Mouse (Mus musculus) bone marrow, adult 2 months (tissue): ENCODE measurements around the gene 4933417A18Rik. TPM values are rescaled to one million over a fixed set of nuclear protein-coding genes. Genes with fewer than 3 reads are reported as not detected.
"Not testable (repeated sequence)": the region's sequence is repeated elsewhere in the genome, so short reads cannot be mapped to it uniquely, and the experiment has no call there.

ENCODE experiments used
- H3K27ac ChIP-seq: fragments of 200-500 bp; 2 replicates; pipeline ENCODE4 v1.5.1; 2012; ENCODE audit warnings: low read depth, mild to moderate bottlenecking, control low read depth, inconsistent platforms, low read length; ENCODE audit not compliant: control insufficient read depth, poor library complexity, insufficient read depth
- H3K4me1 ChIP-seq: fragments of 200-500 bp; 2 replicates; pipeline ENCODE4 v1.6.1; 2011; ENCODE audit warnings: low read length; ENCODE audit not compliant: control insufficient read depth, insufficient read depth
- H3K4me3 ChIP-seq: fragments of 200-500 bp; replicated peaks from 2 replicates; pipeline ENCODE3; 2011; ENCODE audit warnings: mild to moderate bottlenecking, low read depth, low read length, control low read depth; ENCODE audit not compliant: control insufficient read depth
- CTCF ChIP-seq: fragments of 200-500 bp; IDR thresholded peaks from 2 replicates; pipeline ENCODE4 v1.5.1; 2011; ENCODE audit warnings: low read length, control low read depth; ENCODE audit not compliant: control insufficient read depth, insufficient read depth
- POLR2A ChIP-seq: fragments of 200-500 bp; IDR thresholded peaks from 2 replicates; pipeline ENCODE4 v1.6.1; 2011; ENCODE audit warnings: low read depth, mild to moderate bottlenecking, control low read depth, low read length, borderline replicate concordance; ENCODE audit not compliant: control insufficient read depth
- WGBS: fragments of 180-500 bp; shearing (Covaris S2); methylation state at CpG from one replicate; pipeline ENCODE4 v1.1.7; 2018; 5-methylcytosine and 5-hydroxymethylcytosine counted together
- polyA plus RNA-seq: library from polyadenylated mRNA; stranded (reverse); fragments of >200 nt; gene quantifications from 2 replicates; pipeline ENCODE4 v1.2.4, GENCODE M21; 2011; ENCODE audit warnings: low replicate concordance; ENCODE audit not compliant: missing spikeins, insufficient read depth, insufficient read length

The 4933417A18Rik gene
- polyA plus RNA-seq, 1 experiment = not detected

DNA sequence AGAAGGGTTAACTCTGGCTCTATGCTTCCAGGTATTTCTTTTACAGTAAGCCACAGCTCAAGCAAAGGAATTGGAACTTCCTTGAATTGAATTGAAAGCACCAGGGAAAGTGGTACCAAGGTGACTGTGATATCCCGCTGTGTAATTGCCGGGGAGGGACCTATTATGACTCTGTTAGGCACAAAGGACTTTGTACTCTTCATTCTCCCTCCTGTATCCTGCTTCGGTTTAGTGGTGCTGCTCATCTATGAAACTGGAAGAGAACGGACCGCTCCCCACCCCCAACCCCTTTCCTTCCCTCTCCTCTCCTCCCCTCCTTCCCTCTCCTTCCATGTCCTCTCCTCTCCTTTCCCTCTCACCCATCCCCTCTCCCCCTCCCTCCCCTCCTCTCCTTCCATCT is 40.7 kb downstream of the 4933417A18Rik start:
- TF ChIP-seq POLR2A (no peak), CTCF (no peak)
- no peak overlapping the region for H3K4me3 ChIP-seq
- WGBS = 17% methylated on average over 5 of the region's 5 CpGs
- no peak overlapping the region for H3K27ac ChIP-seq
- H3K4me1 ChIP-seq = no peaks in the 10 kb centered on the region

- not testable (repeated sequence) for H3K4me3 ChIP-seq, H3K4me1 ChIP-seq, H3K27ac ChIP-seq
- 78% methylated on average over 9 of the region's 9 CpGs for WGBS
Measured at GRCm38 (mm10) chr13:34965647-34966046, 41.4 kb downstream of the 4933417A18Rik start.

- not testable (repeated sequence) for H3K27ac ChIP-seq, H3K4me3 ChIP-seq, H3K4me1 ChIP-seq
Measured at GRCm38 (mm10) chr13:34972456-34972855, 48.2 kb downstream of the 4933417A18Rik start.

- WGBS = 28% methylated on average over 1 of the region's 1 CpGs
- Histone ChIP-seq H3K4me3 (no peak overlapping the region), H3K27ac (no peak overlapping the region), H3K4me1 (no peaks in the 10 kb centered on the region)
- no peak for TF ChIP-seq POLR2A
- TF ChIP-seq CTCF = no peak
Measured at GRCm38 (mm10) chr13:34973149-34973548, 48.9 kb downstream of the 4933417A18Rik start.

- H3K4me3 ChIP-seq = no peak overlapping the region
- no peak overlapping the region for H3K27ac ChIP-seq
- H3K4me1 ChIP-seq = no peaks in the 10 kb centered on the region
- TF ChIP-seq POLR2A (no peak), CTCF (no peak)
- 41% methylated on average over 1 of the region's 1 CpGs for WGBS
Measured at GRCm38 (mm10) chr13:34973770-34974169, 49.6 kb downstream of the 4933417A18Rik start.

DNA sequence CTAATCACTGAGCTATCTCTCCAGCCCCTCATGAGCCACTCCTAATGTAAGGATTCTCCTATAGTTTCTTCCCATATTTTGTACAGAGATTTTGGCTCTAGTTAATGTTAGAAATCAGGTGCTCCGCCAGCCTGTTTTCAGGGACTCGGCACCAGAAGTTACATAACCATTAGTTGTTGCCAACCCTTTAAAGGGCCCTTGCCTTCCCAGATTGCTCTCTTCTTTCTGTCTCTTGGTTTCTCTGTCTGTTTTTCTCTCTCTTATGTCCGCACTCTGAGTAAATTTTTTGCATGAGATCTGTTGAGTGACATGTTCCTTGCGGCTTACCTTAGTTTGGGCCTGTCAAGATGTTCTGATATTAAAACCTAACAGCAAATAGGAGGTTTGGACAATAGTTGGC is 51.9 kb downstream of the 4933417A18Rik start:
- 75% methylated on average over 4 of the region's 4 CpGs for WGBS
- Histone ChIP-seq H3K27ac (no peak overlapping the region), H3K4me3 (no peak overlapping the region), H3K4me1 (no peaks in the 10 kb centered on the region)
- no peak for TF ChIP-seq POLR2A
- no peak for TF ChIP-seq CTCF

DNA sequence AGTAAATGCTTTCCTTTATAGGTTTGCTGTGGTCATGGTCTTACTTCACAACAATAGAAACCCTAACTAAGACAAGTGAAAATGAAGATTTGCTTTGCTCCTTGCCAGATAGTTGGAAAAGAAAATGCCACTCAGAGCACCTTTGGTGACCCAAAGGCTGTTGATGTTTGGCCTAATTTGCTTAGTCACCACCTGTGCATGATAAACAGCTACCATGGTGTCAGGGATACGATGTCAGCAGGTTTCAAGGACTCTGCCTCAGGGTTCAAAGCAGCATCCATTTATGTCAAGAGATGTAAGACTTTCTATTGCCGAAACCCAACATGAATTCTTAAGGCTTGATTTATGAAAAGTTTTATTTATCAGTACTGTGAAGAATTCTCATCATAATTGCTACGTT is 53.2 kb downstream of the 4933417A18Rik start:
- WGBS = 89% methylated on average over 3 of the region's 3 CpGs

GRCm38 (mm10) chr13:34978635-34979034 is 54.4 kb downstream of the 4933417A18Rik start:
- not testable (repeated sequence) for H3K4me3 ChIP-seq, H3K27ac ChIP-seq, H3K4me1 ChIP-seq
- WGBS = 85% methylated on average over 5 of the region's 5 CpGs

More for the DNA sequence above, 53.2 kb downstream of the 4933417A18Rik start:
- no peaks in the 10 kb centered on the region for H3K4me1 ChIP-seq
- H3K27ac ChIP-seq = no peak overlapping the region
- no peak for TF ChIP-seq CTCF
- TF ChIP-seq POLR2A = no peak
- no peak overlapping the region for H3K4me3 ChIP-seq

DNA sequence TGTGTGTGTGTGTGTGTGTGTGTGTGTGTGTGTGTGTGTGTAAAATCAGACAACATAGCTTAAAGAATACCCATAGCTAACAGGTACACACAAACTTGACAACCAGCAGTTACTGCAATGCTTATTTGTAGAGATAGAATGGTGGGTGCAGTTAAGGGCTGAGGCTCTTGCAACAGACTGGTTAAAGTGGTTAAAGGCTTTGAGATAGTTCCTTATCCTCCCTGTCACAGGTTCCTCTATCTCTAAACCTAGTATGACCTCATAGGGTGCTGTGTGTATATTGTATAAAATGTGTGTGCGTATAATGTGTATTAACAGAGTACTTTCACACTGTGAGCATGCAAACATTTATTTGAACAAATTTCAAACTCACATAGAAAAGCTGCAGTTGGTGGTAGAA is 59.3 kb downstream of the 4933417A18Rik start:
- H3K4me1 ChIP-seq, H3K4me3 ChIP-seq, H3K27ac ChIP-seq: not testable (repeated sequence)
- 59% methylated on average over 1 of the region's 1 CpGs for WGBS
